Mouse (Mus musculus) forebrain, embryonic 11.5 days (tissue): ENCODE measurements at regions not wholly inside any gene's neighbourhood (a gene's known extent, or its start where the extent isn't known, plus 50 kb on each side); places are given as distances from the start of the nearest gene placed in this dataset.
"Not testable (repeated sequence)": the region's sequence is repeated elsewhere in the genome, so short reads cannot be mapped to it uniquely, and the experiment has no call there.

ENCODE experiments used
- ATAC-seq: fragments of 200-750 bp; cut with Nextera tagmentation; replicated peaks from 2 replicates; pipeline ENCODE4 v1.8.0; 2017; ENCODE audit warnings: moderate TSS enrichment; ENCODE audit not compliant: low FRiP score
- DNase-seq: peaks from one replicate; pipeline ENCODE4 v3.0.0-alpha.2; 2017; ENCODE audit warnings: low spot score
- H3K27ac ChIP-seq: fragments of 300-500 bp; sonication (generic); 2 replicates; pipeline ENCODE4 v1.5.1; 2014; ENCODE audit warnings: low read depth, low read length
- H3K27me3 ChIP-seq: fragments of 300-500 bp; sonication (generic); 2 replicates; pipeline ENCODE4 v1.6.1; 2014; ENCODE audit warnings: mild to moderate bottlenecking, low read length, mixed read lengths; ENCODE audit not compliant: control insufficient read depth, insufficient read depth
- H3K36me3 ChIP-seq: fragments of 300-500 bp; sonication (generic); 2 replicates; pipeline ENCODE4 v1.6.1; 2014; ENCODE audit warnings: mild to moderate bottlenecking, low read length, moderate library complexity, mixed read lengths; ENCODE audit not compliant: control insufficient read depth, insufficient read depth
- H3K4me1 ChIP-seq: fragments of 300-500 bp; sonication (generic); replicated peaks from 2 replicates; pipeline ENCODE4 v1.6.1; 2014; ENCODE audit warnings: low read length, mixed read lengths; ENCODE audit not compliant: control insufficient read depth, insufficient read depth
- H3K4me2 ChIP-seq: fragments of 300-500 bp; sonication (generic); 2 replicates; pipeline ENCODE4 v1.6.1; 2014; ENCODE audit warnings: low read depth, mild to moderate bottlenecking, low read length, moderate library complexity, mixed read lengths; ENCODE audit not compliant: severe bottlenecking
- H3K4me3 ChIP-seq: fragments of 300-500 bp; sonication (generic); 2 replicates; pipeline ENCODE4 v1.5.1; 2014; ENCODE audit warnings: low read depth, low read length
- H3K9ac ChIP-seq: fragments of 300-500 bp; sonication (generic); 2 replicates; pipeline ENCODE4 v1.6.1; 2014; ENCODE audit warnings: low read length
- H3K9me3 ChIP-seq: fragments of 300-500 bp; sonication (generic); 2 replicates; pipeline ENCODE4 v1.6.1; 2016; ENCODE audit warnings: low read length, mixed read lengths; ENCODE audit not compliant: control insufficient read depth
- WGBS: fragments of 180-500 bp; shearing (Covaris S2); extraction: QIAGEN DNeasy Blood & Tissue Kit; methylation state at CpG from one replicate; pipeline ENCODE4 v1.1.7; 2014; 5-methylcytosine and 5-hydroxymethylcytosine counted together

DNA sequence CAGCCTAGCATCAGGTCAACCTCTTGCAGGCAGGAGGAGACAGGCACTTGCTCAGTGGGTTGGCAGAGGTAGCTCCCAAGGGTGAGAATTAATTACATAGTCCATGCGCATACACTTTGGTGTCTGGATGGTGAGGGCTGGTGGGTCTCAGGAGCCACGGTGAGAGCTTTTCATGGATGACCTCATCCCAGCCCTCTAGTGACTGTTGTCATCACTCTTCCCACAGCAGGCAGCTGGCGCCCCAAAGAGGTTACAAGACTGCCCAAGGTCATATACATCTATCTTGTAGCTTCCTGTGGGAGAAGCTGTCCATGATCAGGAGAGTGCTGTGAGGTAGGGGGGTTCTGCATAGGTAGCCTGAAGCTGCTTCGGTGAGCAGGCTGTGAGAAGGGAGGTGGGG lies 224.5 kb downstream of the 1810013L24Rik start:
- H3K27ac ChIP-seq = no peak overlapping the region

GRCm38 (mm10) chr16:9056430-9056829 lies 226.5 kb downstream of the 1810013L24Rik start:
- H3K36me3 ChIP-seq = no peaks in the 10 kb centered on the region
- H3K27me3 ChIP-seq = no peaks in the 10 kb centered on the region
- H3K9me3 ChIP-seq = no peaks in the 10 kb centered on the region
- H3K4me2 ChIP-seq = no peak overlapping the region
- no peak overlapping the region for H3K27ac ChIP-seq
- no peak for DNase-seq
- H3K4me1 ChIP-seq = no peaks in the 10 kb centered on the region
- no peak overlapping the region for H3K9ac ChIP-seq
- WGBS = 78% methylated on average over 3 of the region's 3 CpGs
- no peak overlapping the region for H3K4me3 ChIP-seq
- ATAC-seq = no peak

More for the DNA sequence above, 224.5 kb downstream of the 1810013L24Rik start:
- WGBS = 78% methylated on average over 4 of the region's 4 CpGs
- Histone ChIP-seq H3K27me3 (no peaks in the 10 kb centered on the region), H3K36me3 (no peaks in the 10 kb centered on the region), H3K4me1 (no peaks in the 10 kb centered on the region), H3K4me3 (no peak overlapping the region), H3K4me2 (no peak overlapping the region), H3K9me3 (no peaks in the 10 kb centered on the region), H3K9ac (no peak overlapping the region)
- no peak for ATAC-seq
- no peak for DNase-seq

- 93% methylated on average over 4 of the region's 4 CpGs for WGBS
- Histone ChIP-seq H3K4me2 (no peak overlapping the region), H3K4me3 (no peak overlapping the region), H3K27ac (no peak overlapping the region), H3K27me3 (no peaks in the 10 kb centered on the region), H3K9me3 (no peaks in the 10 kb centered on the region), H3K9ac (no peak overlapping the region), H3K36me3 (no peaks in the 10 kb centered on the region), H3K4me1 (no peaks in the 10 kb centered on the region)
- DNase-seq (no peak), ATAC-seq (no peak)
Observed at GRCm38 (mm10) chr16:9071526-9071925, 241.6 kb downstream of the 1810013L24Rik start.

- H3K27me3 ChIP-seq, H3K36me3 ChIP-seq, DNase-seq, H3K9me3 ChIP-seq, H3K4me2 ChIP-seq, H3K9ac ChIP-seq, ATAC-seq, H3K4me3 ChIP-seq, H3K4me1 ChIP-seq, H3K27ac ChIP-seq: not testable (repeated sequence)
- WGBS = 86% methylated on average over 5 of the region's 5 CpGs
Observed at GRCm38 (mm10) chr16:9071956-9072355, 242.1 kb downstream of the 1810013L24Rik start.

DNA sequence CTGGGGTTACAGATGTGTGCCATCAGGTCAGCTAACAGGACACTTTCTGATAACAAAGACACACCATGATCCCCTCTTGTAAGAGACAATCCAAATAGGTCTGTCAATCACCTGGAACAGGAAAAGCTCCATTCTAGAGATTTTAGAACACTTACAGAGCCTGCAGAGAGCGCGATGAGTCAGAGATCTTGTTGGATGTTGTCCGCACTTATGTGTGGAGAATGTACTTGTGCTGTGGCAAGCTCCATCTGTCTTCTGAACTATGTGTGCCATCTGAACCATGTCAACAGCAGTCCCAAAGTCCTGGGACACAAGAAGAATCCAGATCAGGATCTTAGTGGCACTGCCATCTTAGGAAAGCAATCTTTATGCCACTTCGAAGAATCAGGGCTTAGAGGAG lies 244.4 kb downstream of the 1810013L24Rik start:
- DNase-seq (no peak), ATAC-seq (no peak)
- H3K27ac ChIP-seq = no peak overlapping the region
- H3K4me1 ChIP-seq = no peaks in the 10 kb centered on the region
- no peaks in the 10 kb centered on the region for H3K27me3 ChIP-seq
- H3K4me2 ChIP-seq = no peak overlapping the region
- no peaks in the 10 kb centered on the region for H3K9me3 ChIP-seq
- no peak overlapping the region for H3K9ac ChIP-seq
- H3K4me3 ChIP-seq = no peak overlapping the region
- no peaks in the 10 kb centered on the region for H3K36me3 ChIP-seq
- 92% methylated on average over 4 of the region's 4 CpGs for WGBS

DNA sequence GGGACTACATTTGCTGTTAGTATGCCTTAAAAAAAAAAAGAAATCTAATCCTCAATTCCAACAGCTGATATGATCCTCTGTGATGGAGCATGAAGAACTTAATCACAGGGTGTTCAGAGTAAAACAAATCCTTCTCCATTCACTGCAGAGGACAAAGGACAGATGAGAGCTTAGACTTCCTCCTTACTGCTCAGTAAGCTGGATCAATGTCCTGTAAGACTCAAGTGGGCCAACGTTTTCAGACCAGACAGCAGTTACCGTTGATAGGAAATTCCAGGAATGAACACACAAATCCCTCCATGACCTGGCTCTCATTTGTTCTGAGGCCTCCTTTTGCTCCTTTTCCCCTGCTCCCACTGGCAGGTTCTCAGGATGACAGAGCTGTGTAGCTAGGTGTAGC lies 247.6 kb downstream of the 1810013L24Rik start:
- 71% methylated on average over 2 of the region's 2 CpGs for WGBS
- no peak for ATAC-seq
- Histone ChIP-seq H3K4me2 (no peak overlapping the region), H3K9me3 (no peaks in the 10 kb centered on the region), H3K9ac (no peak overlapping the region), H3K27me3 (no peaks in the 10 kb centered on the region), H3K36me3 (no peaks in the 10 kb centered on the region), H3K27ac (no peak overlapping the region), H3K4me3 (no peak overlapping the region), H3K4me1 (no peaks in the 10 kb centered on the region)
- no peak for DNase-seq

GRCm38 (mm10) chr16:9078405-9078942 lies 248.6 kb downstream of the 1810013L24Rik start:
- Histone ChIP-seq H3K27ac (no peak overlapping the region), H3K4me2 (no peak overlapping the region), H3K9me3 (no peaks in the 10 kb centered on the region), H3K9ac (no peak overlapping the region), H3K4me3 (no peak overlapping the region), H3K36me3 (no peaks in the 10 kb centered on the region), H3K27me3 (no peaks in the 10 kb centered on the region), H3K4me1 (no peaks in the 10 kb centered on the region)
- 57% methylated on average over 4 of the region's 4 CpGs for WGBS
- DNase-seq (peak; percentile 2), ATAC-seq (no peak)

DNA sequence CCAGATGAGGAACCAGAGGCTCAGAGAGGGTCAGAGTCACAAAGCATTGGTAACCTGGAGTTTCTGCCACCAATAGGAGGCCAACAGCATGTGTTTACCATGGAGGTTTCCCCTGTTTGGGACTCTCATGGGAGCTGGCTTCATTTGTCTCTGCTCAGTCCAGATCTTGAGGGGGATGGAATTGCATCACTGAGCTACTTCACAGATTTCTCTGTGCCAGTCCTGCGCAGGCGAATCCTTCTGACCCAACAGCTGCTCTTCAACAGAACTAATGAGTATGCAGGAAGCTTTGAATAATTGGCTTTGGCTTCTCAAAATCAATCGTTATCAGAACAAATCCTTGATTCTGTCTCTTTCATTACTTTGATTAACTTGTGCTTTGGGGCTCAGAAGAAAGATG lies 253.1 kb downstream of the 1810013L24Rik start:
- H3K4me2 ChIP-seq = no peak overlapping the region
- 88% methylated on average over 3 of the region's 3 CpGs for WGBS
- H3K9ac ChIP-seq = no peak overlapping the region
- no peaks in the 10 kb centered on the region for H3K9me3 ChIP-seq
- H3K27me3 ChIP-seq = no peaks in the 10 kb centered on the region
- ATAC-seq (no peak), DNase-seq (no peak)
- H3K27ac ChIP-seq = no peak overlapping the region
- H3K4me1 ChIP-seq = no peaks in the 10 kb centered on the region; the same call in 1 of the 2 replicates
- no peak overlapping the region for H3K4me3 ChIP-seq
- H3K36me3 ChIP-seq = no peaks in the 10 kb centered on the region

- ATAC-seq (no peak), DNase-seq (no peak)
- WGBS = 65% methylated on average over 2 of the region's 2 CpGs
- Histone ChIP-seq H3K36me3 (no peaks in the 10 kb centered on the region), H3K27me3 (no peaks in the 10 kb centered on the region), H3K4me1 (no peaks in the 10 kb centered on the region; the same call in 1 of the 2 replicates), H3K27ac (no peak overlapping the region), H3K9ac (no peak overlapping the region), H3K4me3 (no peak overlapping the region), H3K4me2 (no peak overlapping the region), H3K9me3 (no peaks in the 10 kb centered on the region)
Observed at GRCm38 (mm10) chr16:9083740-9084139, 253.8 kb downstream of the 1810013L24Rik start.
